Mouse (Mus musculus): ENCODE data around the gene Iqcf3.
"Not testable (repeated sequence)": the region's sequence is repeated elsewhere in the genome, so short reads cannot be mapped to it uniquely, and the experiment has no call there.

Iqcf3 gene

GRCm38 (mm10) chr9:106561531-106561930, at the start of gene Iqcf3:
TSS of gene Iqcf3 (minus strand) at chr9:106561631.
- DNase-seq (ENCODE audit: low spot score in 2 of 2): no peak

GRCm38 (mm10) chr9:106610727-106611126, 49.3 kb upstream of the Iqcf3 start:
- DNase-seq (ENCODE audit: low spot score in 2 of 2): no peak

DNA sequence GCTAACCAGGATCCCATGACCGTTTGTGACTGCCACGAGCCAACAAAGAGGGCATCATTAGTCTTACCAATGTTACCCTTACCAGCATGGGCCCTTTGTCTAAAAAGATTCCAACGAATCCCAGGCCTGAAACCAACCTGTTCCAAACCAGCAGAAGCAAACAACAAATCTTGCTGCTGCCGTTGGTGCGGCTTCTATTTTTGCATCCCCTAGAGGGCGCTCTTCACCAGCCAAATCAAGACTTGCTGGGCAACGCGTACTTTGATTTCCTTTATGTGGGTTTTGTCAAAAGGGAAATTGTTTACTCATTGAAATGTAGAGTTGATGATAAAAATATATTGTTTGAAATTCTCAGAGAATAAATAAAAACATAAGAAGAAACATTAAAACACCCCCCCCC, 39.1 kb upstream of the Iqcf3 start:
- peak; percentile 19 to 69 for DNase-seq (ENCODE audit: low spot score in 2 of 2)

- no peak for DNase-seq (ENCODE audit: low spot score in 2 of 2)
Measured at GRCm38 (mm10) chr9:106598466-106598865, 37.0 kb upstream of the Iqcf3 start.

DNA sequence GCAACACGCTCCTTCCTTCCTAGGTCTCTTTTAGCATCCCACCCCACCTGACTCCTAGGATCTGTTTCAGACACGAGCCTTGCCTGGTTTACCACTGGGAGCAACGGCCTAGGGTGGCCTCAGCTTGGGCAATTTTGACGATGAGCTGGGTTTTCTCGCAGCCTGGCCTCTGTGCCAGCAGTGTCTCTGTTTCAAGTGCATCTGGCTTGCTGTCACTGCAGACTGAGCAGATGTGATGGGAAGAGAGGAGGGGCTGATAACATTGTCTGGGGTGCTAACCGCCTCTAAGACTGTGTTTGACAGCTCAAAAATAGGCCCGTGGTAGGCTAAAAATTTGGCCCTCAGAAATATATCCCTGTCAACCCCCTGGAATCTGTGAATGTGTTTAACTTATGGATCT, 34.4 kb upstream of the Iqcf3 start:
- no peak for DNase-seq (ENCODE audit: low spot score in 2 of 2)

DNA sequence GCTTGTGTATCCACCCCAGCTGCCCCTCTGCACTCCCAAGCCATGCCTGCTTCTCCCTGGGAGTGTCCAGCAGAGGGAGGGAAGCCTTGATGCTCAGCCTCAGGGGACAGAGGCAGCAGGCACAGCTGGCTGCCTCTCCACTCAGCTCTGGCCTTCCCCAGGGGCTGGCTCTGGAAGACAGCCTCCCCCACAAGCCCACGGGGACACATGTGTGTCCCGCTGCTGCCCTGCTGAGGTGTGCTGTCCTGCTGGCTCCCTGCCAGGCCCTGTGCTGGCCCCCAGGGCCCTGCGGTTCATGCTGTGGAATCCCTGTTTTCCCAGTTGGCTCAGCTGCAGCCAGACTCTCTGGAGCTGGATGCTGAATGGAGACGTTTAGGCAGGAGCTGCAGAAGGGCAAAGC, 34.0 kb upstream of the Iqcf3 start:
- DNase-seq (ENCODE audit: low spot score in 2 of 2): not testable (repeated sequence)

DNA sequence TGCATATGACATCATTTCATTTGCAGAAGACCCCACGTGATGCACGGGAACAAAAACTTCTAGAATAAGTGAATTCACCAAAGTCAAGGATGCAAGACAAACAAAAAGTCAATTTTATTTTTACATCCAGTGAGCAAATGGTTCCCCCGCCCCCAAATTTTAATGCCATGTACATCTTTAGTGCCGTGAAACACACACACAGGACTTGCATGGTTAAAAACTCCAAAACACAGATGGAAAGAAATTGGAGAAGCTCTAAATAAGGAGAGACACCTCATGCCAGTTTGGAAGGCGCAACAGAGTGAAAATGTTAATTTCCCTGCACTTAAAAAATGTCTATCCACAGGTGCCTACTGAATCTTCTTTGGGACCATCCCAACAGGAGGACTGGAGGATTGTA, 30.7 kb upstream of the Iqcf3 start:
- no peak for DNase-seq (ENCODE audit: low spot score in 2 of 2)

DNA sequence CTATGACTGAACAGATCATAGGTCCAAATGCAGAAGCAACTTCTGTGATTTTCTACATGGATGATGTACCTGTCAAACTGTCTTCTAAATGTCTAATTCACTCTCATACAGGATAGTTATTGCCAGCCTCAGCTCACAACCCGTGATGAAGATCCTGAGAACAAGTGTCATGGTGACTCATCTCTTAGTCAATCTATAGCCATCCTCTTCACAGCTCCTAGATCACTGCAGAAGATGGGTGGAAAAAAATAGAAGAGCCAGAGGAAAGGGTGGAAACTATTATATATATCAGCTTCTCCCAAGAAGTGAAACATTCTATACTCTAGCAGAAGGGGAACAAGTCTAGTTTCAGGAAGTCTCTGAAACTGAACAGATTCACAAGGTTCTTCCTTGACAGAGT, 21.1 kb upstream of the Iqcf3 start:
- DNase-seq (ENCODE audit: low spot score in 2 of 2): no peak

DNA sequence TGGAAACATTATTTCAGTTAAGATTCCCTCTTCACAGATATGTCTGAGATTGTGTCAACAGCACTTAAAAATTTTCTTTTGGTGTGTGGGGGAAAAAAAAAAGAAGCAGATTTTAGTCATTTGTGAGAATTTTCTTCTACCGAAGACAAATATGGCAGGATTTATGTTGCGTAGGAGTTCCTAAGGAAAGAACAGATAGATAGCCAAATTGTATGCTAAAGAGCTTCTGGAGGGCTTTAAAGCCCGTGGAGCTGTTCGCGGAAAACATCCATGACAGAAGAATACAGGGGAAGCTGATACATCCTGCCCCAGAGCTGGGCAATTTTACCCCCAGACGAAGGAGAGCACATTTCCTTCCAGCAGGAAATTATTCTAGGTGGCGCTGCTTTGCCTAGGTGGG, 18.6 kb upstream of the Iqcf3 start:
- DNase-seq (ENCODE audit: low spot score in 2 of 2): no peak

DNA sequence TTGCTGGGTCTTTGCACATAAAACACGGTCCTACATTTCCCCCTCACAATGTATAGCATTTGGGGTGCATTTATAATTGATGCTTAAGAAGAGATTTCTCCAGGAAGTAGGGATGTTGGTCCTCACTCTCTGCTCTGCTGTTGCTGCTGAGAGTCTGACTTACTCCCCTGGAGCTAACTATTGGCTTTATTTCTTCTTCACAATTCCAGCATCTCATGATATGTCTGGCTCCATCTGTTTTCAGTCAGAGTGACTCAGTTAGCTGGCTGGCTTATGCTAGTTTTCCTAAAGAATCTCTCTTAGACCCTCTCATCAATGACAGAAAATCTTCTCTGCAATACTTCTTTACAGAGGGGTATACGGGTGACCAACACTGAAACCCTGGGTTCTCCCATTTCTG, 14.7 kb upstream of the Iqcf3 start:
- no peak for DNase-seq (ENCODE audit: low spot score in 2 of 2)

DNA sequence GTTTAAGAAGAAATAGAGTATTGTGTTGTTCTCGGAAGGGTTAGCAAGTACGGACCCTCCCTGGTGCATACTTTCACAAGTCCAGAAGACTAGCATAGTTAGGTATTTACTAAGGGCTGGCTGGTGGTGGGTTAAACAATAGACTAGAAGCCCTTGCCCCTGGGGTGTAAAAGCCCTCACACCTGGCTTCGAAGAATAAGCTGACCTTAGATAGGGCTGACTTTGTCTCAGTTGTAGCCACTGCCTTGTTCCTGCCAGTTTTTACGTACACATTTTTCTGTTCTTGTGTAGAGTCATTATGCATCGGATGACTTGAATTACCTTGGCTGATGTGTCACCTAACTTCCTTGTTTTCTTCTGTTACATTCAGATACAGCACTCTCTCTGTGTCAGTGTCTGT, 11.9 kb upstream of the Iqcf3 start:
- no peak for DNase-seq (ENCODE audit: low spot score in 2 of 2)

DNA sequence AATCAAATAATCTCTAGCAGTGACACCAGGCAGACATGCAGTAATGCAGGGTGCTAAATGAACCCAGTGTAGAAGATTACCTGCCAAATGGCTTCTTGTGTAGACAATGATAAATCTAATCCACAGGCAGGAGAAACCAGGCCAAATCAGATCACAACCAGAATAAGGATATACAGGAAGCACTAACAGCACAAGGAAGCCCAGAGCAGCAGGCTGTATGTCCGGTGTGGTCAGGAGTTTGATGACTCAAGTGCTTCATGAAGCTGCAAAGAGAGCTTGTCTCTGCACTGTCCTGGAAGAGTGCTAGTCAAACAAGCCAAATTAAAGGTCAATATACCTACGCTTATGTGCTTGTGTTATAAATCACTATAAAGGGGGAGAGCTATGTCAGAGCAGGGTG, 10.8 kb upstream of the Iqcf3 start:
- DNase-seq (ENCODE audit: low spot score in 2 of 2): no peak

- no peak for DNase-seq (ENCODE audit: low spot score in 2 of 2)
Measured at GRCm38 (mm10) chr9:106570896-106571295, 9.5 kb upstream of the Iqcf3 start, which contains the start of gene Iqcf4. TSS of gene Iqcf4 (minus strand) at chr9:106570996.

GRCm38 (mm10) chr9:106566437-106566836, 5.0 kb upstream of the Iqcf3 start:
- DNase-seq (ENCODE audit: low spot score in 2 of 2): peak; percentile 26 to 65

DNA sequence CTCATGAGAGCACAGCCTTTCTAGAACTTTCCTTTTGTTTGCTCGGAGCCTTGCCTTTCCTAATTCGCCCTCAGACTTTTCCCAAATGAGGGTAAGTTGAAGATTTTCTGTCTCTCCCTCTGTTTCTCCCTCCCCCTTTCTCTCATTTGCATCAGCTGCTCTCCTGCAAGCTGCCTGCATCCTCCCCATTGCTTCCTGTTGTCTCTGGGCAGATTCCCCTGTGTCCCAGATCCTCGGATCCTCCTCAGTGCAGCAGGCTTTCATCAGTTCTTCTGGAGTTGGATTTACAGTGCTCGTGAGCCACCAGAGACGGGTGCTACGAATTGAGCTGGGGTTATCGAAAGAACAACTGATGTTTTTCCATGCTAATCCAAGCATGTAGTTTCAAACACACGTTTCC, 2.6 kb upstream of the Iqcf3 start:
- DNase-seq (ENCODE audit: low spot score in 2 of 2): no peak

GRCm38 (mm10) chr9:106562291-106562690, 860 bp upstream of the Iqcf3 start:
- DNase-seq (ENCODE audit: low spot score in 2 of 2): no peak

DNA sequence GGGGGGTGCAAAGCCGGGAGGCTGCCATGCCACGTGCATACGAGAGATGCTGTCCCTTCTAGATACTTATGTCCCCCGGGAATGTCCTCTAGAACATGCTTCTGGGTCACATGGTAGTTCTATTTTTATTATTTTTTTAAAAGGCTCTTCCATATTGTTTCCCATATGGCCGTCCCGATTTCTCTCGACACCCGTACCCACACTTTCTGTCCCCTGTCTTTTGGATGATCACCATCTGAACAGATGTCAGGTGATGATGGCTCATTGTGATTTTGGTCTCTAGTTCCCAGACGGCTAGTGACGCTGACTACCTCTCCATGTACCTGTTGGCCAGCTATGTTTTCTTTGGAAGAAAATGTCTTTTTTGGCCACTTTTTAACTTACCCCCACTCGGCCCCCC, 26.5 kb downstream of the Iqcf3 start:
- no peak for DNase-seq (ENCODE audit: low spot score in 2 of 2)

DNA sequence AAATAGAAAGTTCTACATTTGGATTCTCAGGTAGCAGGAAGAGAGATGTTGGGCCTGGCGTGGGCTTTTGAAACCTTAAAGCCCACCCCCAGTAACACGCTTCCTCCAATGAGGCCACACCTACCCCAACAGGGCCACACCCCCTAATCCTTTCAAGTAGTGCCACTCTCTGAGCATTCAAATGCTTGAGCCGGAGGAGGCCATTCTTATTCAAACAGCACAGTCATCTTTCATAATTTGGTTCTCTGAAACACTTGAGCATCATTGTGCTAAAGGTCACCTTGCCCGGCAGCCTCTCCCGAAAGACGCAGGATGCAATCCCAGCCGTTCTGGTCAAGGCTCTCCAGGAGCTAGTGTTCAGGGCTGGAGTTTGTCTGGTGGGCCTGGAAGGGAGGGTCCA, 27.1 kb downstream of the Iqcf3 start:
- DNase-seq (ENCODE audit: low spot score in 2 of 2): no peak

DNA sequence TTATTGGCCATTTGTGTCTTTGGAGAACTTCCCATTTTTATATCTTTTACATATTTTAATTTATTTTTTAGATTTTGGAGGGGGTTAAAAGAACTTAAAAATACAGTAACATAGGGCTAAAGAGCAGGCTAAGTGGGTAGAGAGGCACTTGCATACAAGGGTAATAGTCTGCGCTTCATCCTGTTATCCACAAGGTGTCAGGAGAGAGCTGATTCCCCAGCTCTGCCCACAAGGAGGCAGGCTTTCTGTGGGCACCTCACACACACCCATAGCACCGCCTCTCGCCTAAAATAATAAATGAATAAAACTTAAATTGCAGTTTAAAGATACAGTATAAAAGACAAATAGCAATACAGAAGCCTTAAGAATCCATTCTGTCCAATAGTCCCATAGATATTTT, 29.6 kb downstream of the Iqcf3 start:
- no peak for DNase-seq (ENCODE audit: low spot score in 2 of 2)

DNA sequence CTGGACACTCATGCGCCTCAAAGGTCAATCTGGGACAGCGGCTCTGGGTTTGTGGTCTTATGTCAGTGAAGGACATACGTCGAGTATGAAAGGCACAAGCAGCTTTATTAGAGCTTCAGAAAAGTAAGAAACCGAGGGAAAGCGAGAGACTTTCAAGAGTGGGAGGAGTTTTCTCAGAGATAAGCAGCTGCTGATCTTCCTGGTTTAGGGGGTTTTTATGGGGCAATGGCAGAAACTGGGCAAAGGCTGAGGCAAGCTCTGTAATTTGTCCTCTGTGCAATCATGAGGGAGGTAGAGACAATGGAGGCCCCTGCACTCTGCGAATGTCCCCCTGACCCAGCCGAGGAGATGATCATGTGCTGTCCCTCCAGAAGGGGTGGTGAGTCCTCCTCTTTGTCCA, 41.5 kb downstream of the Iqcf3 start:
- no peak for DNase-seq (ENCODE audit: low spot score in 2 of 2)

DNA sequence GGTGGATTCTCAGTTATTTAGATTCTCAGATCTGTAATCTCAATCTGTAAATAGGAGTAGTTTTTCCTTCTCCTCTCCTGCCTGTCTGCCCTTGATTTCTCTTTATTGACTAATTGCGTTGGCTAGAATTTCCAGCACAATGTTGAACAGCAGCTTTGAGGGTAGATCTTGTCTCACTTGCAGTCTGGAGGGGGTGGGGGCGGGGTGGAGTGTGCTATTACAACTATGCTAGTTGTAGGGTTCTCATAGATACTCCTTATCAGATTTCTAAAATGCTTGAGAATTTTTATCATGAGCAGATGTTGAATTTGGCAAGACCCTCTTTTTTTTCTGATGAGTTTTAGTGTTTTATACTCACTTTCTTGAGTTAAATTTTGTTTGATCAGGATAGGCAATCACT, 42.0 kb downstream of the Iqcf3 start:
- DNase-seq (ENCODE audit: low spot score in 2 of 2): no peak

GRCm38 (mm10) chr9:106514273-106514672, 47.2 kb downstream of the Iqcf3 start, which contains the start of gene Iqcf5:
TSS of gene Iqcf5 (plus strand) at chr9:106514573.
- DNase-seq (ENCODE audit: low spot score in 2 of 2): no peak

DNA sequence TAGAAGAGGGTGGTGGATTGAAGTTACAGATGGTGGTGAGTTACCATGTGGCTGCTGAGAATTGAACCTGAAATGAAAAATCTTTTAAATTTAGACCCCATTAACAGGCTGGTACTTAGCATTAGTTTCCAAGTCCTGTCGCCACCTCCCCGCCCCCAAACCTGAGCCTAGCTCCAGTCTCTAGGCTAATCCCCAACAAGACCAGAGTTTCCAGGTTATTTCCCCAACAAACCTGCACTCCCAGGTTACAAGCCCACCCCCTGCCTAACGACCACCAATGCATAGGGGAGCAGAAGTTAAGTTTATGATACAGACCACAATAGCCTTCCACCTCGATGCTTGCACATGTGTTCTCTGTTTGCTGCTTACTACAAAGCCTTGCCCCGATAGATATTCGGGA, 47.9 kb downstream of the Iqcf3 start:
- DNase-seq (ENCODE audit: low spot score in 2 of 2): no peak

DNA sequence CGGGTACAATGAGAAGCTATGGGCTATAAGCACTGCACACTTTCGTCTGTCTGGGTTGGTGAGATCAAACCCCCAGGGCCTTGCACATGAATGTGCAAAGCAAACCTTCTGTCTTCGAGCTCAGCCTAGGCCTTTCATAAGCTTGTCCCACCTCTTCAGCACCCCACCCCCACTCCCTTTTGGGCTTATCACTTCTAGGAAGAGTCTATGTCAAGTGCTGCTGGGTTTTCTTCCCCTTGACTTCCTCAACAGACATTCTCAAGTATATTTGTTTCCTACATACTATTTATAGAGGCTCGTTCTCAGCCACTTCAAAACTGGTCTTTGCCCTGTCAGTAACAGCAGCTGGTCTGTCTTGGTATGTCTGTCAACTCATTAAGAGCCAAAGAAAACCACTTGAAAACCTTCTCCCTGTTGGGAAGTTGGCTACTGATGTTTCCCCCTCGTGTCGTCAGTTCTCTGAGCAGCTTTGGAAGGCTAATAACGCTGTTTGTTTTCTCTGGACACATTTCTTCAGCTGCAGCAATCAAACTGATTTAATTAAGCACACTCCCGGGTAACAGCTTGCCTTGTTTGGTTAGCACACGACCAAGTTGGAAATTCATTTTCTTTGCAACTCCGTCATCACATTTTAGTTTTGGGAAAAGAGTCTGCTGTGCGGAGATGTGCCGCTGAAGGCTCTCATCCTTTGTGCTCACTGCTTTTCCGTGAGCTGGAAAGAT, 48.5 kb downstream of the Iqcf3 start:
- no peak for DNase-seq (ENCODE audit: low spot score in 2 of 2)
